Mouse (Mus musculus) neural tube, embryonic 11.5 days (tissue): ENCODE measurements around the gene Tbck. TPM values are rescaled to one million over a fixed set of nuclear protein-coding genes. Genes with fewer than 3 reads are reported as not detected.

Experiments
- ATAC-seq: fragments of 200-750 bp; cut with Nextera tagmentation; 2 replicates; pipeline ENCODE4 v1.8.0; 2017; ENCODE audit warnings: moderate number of reproducible peaks, mild to moderate bottlenecking, moderate TSS enrichment, moderate library complexity; ENCODE audit not compliant: insufficient read depth, low FRiP score, low TSS enrichment
- DNase-seq: peaks from one replicate; pipeline ENCODE4 v3.0.0-alpha.2; 2015; ENCODE audit warnings: low spot score
- H3K27ac ChIP-seq: fragments of 300-500 bp; sonication (generic); 2 replicates; pipeline ENCODE4 v1.5.1; 2014; ENCODE audit warnings: low read depth, mild to moderate bottlenecking, low read length
- H3K27me3 ChIP-seq: fragments of 300-500 bp; sonication (generic); 2 replicates; pipeline ENCODE4 v1.6.1; 2014; ENCODE audit warnings: mild to moderate bottlenecking, low read length, mixed read lengths; ENCODE audit not compliant: control insufficient read depth, insufficient read depth
- H3K36me3 ChIP-seq: fragments of 300-500 bp; sonication (generic); 2 replicates; pipeline ENCODE4 v1.6.1; 2014; ENCODE audit warnings: mild to moderate bottlenecking, low read length, moderate library complexity, mixed read lengths; ENCODE audit not compliant: control insufficient read depth, insufficient read depth
- H3K4me1 ChIP-seq: fragments of 300-500 bp; sonication (generic); 2 replicates; pipeline ENCODE4 v1.6.1; 2014; ENCODE audit warnings: low read length, mixed read lengths; ENCODE audit not compliant: control insufficient read depth, insufficient read depth
- H3K4me2 ChIP-seq: fragments of 300-500 bp; sonication (generic); 2 replicates; pipeline ENCODE4 v1.6.1; 2014; ENCODE audit warnings: low read depth, mild to moderate bottlenecking, moderate library complexity
- H3K4me3 ChIP-seq: fragments of 300-500 bp; sonication (generic); 2 replicates; pipeline ENCODE4 v1.5.1; 2014; ENCODE audit warnings: low read depth, low read length
- H3K9ac ChIP-seq: fragments of 300-500 bp; sonication (generic); 2 replicates; pipeline ENCODE4 v1.6.1; 2014; ENCODE audit warnings: mild to moderate bottlenecking, low read length
- H3K9me3 ChIP-seq: fragments of 300-500 bp; sonication (generic); 2 replicates; pipeline ENCODE4 v1.6.1; 2016; ENCODE audit warnings: low read length; ENCODE audit not compliant: control insufficient read depth
- WGBS: fragments of 180-500 bp; shearing (Covaris S2); extraction: QIAGEN DNeasy Blood & Tissue Kit; methylation state at CpG from one replicate; pipeline ENCODE4 v1.1.7; 2014; 5-methylcytosine and 5-hydroxymethylcytosine counted together
- polyA plus RNA-seq: library from polyadenylated mRNA; unstranded; fragments of >200 nt; fragmentation: Nextera tagmentation; extraction: Ambion mirVana; gene quantifications from 2 replicates; pipeline ENCODE4 v1.2.1, GENCODE M21; 2014

Tbck gene
- polyA plus RNA-seq, 1 experiment from 2014 or later = 23.5 TPM

DNA sequence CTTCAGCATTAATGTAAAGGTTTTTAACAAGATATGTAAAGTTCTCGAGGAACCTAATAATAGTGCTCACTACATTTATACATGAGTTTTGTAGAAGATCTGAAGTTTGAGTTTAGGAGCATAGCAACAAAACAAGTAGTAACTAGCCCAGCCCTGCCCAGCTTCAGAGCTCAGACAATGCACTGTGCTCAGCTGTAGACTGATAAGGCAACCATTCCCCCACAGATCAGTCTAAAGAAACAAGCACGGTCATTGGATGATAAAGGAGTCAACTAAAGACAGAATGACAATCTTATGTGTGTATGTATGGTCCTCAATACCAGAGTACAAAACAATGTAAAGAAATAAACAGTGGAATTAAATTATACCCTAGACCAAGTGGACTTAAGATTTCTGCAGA lies 135.5 kb downstream of the Tbck start:
- DNase-seq (no peak), ATAC-seq (no peak)
- H3K4me3 ChIP-seq = no peak overlapping the region
- no peak overlapping the region for H3K9ac ChIP-seq
- no peaks in the 10 kb centered on the region for H3K4me1 ChIP-seq
- H3K27me3 ChIP-seq = no peaks in the 10 kb centered on the region
- H3K27ac ChIP-seq = no peak overlapping the region
- H3K9me3 ChIP-seq = no peaks in the 10 kb centered on the region
- WGBS = 83% methylated on average over 2 of the region's 2 CpGs
- no peak overlapping the region for H3K4me2 ChIP-seq
- H3K36me3 ChIP-seq = no peaks in the 10 kb centered on the region

DNA sequence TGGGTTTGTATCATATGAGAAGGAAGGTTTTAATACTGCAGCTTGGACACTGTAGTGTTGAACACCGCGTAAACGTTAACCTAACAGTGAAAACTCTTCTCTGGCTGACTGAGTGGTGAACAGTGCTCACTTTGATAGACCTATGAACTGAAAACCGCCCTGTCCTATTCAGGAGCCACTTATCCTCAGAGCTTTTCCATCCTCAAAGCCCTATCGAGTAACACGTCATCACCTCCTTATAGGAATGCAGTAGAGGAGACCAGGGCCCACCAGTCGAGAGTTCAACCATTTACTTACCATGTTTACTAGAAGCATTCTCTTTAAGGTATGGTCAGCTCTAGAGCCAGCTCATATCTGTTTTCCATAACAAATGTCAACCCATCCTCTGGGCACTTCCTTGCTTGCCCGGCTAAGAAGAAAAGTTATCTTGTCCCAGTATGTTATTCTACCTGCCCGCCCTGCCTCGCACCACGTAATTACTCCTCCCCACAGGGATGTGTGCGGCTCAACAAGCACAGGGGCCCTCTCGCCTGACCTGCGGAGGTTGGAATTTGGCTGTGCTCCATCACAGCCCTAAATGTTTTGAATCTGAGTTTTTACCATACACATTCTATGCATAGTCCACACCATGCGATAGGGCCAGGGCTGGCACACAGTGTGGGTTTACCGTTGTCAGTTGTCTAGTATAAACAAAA lies 147.4 kb downstream of the Tbck start:
- H3K4me1 ChIP-seq = no peaks in the 10 kb centered on the region
- DNase-seq = no peak
- no peak for ATAC-seq

DNA sequence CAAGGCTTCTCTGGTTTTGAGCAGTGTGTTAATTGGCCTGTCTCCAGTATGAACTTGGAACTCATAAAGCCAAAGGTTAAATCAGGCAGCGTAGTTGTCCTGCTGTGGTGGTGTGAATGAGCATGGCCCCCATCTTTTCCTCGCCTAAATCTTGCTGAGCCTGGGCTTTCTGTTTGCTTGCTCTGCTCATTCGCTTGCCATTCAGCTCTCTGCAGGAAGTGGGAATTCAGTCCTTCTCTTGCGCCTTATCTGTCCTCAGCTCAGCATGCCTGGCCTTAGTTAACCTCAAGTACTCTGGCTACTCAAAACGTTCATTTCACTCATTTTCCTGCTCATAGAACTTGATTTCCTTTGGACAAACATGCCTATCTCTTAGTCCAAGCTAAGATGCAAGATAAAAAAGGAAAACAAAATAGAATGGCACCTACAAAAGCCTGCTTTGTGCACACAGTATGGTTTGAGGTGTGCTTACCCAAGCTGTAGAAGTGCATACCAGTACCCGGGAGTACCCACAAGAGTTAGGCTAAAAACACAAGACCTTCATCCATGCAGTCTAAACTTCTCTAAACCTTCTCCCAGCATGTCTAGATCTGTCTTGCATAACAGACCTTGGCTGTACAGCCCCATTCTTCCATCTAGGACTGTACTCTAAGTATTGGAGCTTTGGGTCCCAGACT lies 151.3 kb downstream of the Tbck start:
- Histone ChIP-seq H3K4me1 (no peaks in the 10 kb centered on the region), H3K9me3 (no peaks in the 10 kb centered on the region), H3K36me3 (no peaks in the 10 kb centered on the region), H3K4me3 (no peak overlapping the region), H3K4me2 (no peak overlapping the region), H3K9ac (no peak overlapping the region), H3K27ac (no peak overlapping the region), H3K27me3 (no peaks in the 10 kb centered on the region)
- no peak for ATAC-seq
- DNase-seq = no peak
- WGBS = 84% methylated on average over 6 of the region's 6 CpGs

More for the DNA sequence above, 147.4 kb downstream of the Tbck start:
- Histone ChIP-seq H3K4me2 (no peak overlapping the region), H3K9ac (no peak overlapping the region), H3K9me3 (no peaks in the 10 kb centered on the region), H3K4me3 (no peak overlapping the region), H3K27me3 (no peaks in the 10 kb centered on the region), H3K27ac (no peak overlapping the region), H3K36me3 (no peaks in the 10 kb centered on the region)
- 93% methylated on average over 16 of the region's 16 CpGs for WGBS

DNA sequence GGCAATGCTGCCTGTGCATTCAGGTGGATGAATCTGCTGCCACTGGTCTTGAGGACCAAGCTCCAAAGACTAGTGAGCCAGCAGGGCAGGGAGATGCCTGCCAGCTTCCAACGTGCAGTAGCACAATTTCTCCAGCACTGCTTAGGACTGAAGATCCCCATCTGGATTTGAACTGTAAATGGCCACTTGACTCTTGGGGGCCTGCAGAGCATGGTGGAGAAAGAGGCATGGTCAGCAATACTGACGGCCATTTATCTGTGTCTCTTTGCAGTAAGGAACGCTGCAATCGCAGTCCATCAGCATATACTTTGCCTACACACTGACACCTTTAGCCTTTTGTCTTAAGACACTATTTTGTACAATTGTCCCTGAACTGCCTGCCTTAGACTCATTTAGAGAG lies 153.2 kb downstream of the Tbck start:
- DNase-seq (no peak), ATAC-seq (no peak)
- Histone ChIP-seq H3K4me1 (no peaks in the 10 kb centered on the region), H3K4me2 (no peak overlapping the region), H3K9me3 (no peaks in the 10 kb centered on the region), H3K9ac (no peak overlapping the region), H3K36me3 (no peaks in the 10 kb centered on the region), H3K4me3 (no peak overlapping the region), H3K27me3 (no peaks in the 10 kb centered on the region), H3K27ac (no peak overlapping the region)
- 92% methylated on average over 4 of the region's 4 CpGs for WGBS

DNA sequence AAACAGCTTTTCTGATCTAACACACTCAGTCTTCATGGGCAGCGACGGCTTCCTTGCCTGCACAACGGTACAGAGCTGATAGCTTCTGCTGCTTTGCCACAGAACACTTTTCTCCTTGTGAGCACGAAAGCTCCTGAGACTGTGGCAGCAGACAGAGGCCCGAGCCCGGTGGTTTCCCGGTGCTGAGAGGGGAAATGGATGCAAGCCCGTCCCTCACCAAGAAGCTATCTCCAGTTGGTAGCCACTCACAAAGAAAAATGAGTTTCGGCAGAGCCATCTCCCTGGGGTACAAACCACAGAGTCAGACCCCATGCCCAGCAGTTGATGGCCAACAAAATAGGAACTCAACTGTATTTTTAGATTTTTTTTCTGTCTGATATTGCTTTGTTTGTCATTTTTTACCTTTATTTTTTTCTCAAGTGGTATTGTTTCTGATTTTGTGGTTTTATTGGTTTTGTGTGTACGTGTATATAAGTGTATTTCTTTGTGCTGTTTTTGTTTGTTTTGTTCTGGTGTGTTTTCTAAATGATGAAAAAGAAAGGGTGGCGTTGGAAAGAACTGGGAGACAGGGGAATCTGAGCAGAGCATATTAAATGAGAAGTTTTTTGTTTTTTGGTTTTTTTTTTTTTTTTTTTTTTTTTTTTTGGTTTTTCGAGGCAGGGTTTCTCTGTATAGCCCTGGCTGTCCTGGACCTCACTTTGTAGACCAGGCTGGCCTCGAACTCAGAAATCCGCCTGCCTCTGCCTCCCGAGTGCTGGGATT lies 154.9 kb downstream of the Tbck start:
- H3K4me2 ChIP-seq = no peak overlapping the region
- H3K4me3 ChIP-seq = no peak overlapping the region
- ATAC-seq = no peak
- WGBS = 90% methylated on average over 15 of the region's 15 CpGs
- DNase-seq = no peak
- no peak overlapping the region for H3K27ac ChIP-seq
- no peaks in the 10 kb centered on the region for H3K27me3 ChIP-seq
- no peaks in the 10 kb centered on the region for H3K9me3 ChIP-seq
- no peaks in the 10 kb centered on the region for H3K36me3 ChIP-seq
- no peak overlapping the region for H3K9ac ChIP-seq
- H3K4me1 ChIP-seq = no peaks in the 10 kb centered on the region

DNA sequence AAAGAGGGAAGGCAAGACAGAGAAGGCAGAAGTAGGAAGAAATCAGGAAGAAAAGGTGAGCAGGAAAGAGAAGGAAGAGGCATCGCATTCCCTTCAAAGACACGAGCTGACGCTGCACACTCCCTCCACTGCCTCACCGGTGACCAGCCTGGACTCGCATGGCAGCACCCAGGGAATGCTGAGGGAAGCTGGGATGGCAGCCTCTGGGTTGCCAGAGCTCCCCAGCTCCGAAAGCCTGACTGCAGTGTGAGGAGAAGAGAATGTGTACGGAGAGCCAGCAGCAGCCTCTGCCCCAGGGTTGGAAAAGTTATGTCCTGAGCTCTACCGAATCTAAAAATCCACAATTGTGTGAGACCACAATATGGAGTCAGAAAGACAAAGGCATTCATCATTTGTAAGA lies 155.6 kb downstream of the Tbck start:
- no peaks in the 10 kb centered on the region for H3K9me3 ChIP-seq
- no peaks in the 10 kb centered on the region for H3K36me3 ChIP-seq
- ATAC-seq = no peak
- H3K4me1 ChIP-seq = no peaks in the 10 kb centered on the region
- DNase-seq = no peak
- no peak overlapping the region for H3K27ac ChIP-seq
- H3K27me3 ChIP-seq = no peaks in the 10 kb centered on the region
- H3K4me2 ChIP-seq = no peak overlapping the region
- no peak overlapping the region for H3K4me3 ChIP-seq
- 92% methylated on average over 8 of the region's 8 CpGs for WGBS
- H3K9ac ChIP-seq = no peak overlapping the region

DNA sequence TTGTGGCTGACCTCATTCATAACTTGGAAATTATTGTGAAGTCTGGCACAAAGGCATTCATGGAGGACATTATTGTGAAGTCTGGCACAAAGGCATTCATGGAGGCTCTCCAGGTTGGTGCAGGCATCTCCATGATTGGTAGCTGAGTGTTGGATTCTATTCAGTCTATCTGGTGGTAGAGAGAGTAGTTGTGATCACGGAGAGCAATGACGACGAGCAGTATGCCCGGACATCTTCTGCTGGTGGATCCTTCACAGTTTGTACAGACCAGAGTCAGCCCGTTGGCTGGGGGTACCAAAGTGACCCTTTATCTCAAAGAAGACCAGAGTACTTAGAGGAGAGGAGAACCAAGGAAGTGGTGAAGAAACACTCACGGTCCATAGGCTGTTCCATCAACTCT lies 158.7 kb downstream of the Tbck start:
- Histone ChIP-seq H3K27ac (no peak overlapping the region), H3K9ac (no peak overlapping the region), H3K4me3 (no peak overlapping the region), H3K4me1 (no peaks in the 10 kb centered on the region), H3K36me3 (no peaks in the 10 kb centered on the region), H3K27me3 (no peaks in the 10 kb centered on the region), H3K4me2 (no peak overlapping the region), H3K9me3 (no peaks in the 10 kb centered on the region)
- ATAC-seq = no peak
- 95% methylated on average over 6 of the region's 6 CpGs for WGBS
- DNase-seq = no peak

DNA sequence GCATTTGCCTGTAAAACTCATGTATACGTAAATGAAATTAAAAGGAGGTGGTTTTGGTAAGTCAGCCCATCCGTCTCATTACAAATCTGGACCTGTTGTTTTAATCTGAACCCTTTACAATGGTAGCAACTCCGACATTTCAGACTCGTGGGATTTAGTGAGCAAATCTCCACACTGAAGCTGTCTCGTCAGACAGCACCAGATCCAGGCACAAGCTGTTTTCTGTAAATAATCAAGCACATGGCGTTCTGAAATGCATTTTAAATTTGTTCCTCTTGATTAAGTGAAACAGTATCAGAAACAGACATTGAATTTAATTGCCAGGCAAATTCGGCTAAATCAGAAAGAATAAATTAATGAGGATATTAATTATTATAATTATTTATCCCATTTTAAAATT lies 165.7 kb downstream of the Tbck start:
- Histone ChIP-seq H3K4me3 (no peak overlapping the region), H3K36me3 (no peaks in the 10 kb centered on the region), H3K4me2 (no peak overlapping the region), H3K4me1 (no peaks in the 10 kb centered on the region), H3K27me3 (no peaks in the 10 kb centered on the region), H3K9me3 (no peaks in the 10 kb centered on the region), H3K27ac (no peak overlapping the region), H3K9ac (no peak overlapping the region)
- ATAC-seq (no peak), DNase-seq (no peak)
- WGBS = 89% methylated on average over 7 of the region's 7 CpGs
